31 mouse cellular contexts compared by ENCODE assay signal in genomic region chr2:102341429-102341828, GRCm38 (mm10).
A peak's percentile ranks its signal among the peaks of the same experiment; 100 is the strongest.
DNase-seq lines count a peak whose midpoint lies in the region; ATAC-seq and TF ChIP-seq lines count a peak whose summit lies in the region.
"Had no signal": no experiment of that assay in that cellular context is flagged by ENCODE, and none has a peak within 500 bp of the region (broad histone marks: within the 10 kb centered on the region; RNA-seq: fewer than 3 reads in every experiment).

No protein-coding gene starts in this region.

- no peak overlapping the region for H3K27ac ChIP-seq in MEL (ENCODE audit: control insufficient read depth, low read depth, low read length)
- peak overlapping the region; percentile 69; the same call in 1 of the 2 replicates for H3K27ac ChIP-seq in olfactory bulb, adult 2 months (ENCODE audit: insufficient read depth, low read depth, low read length)
- no peak overlapping the region for H3K27ac ChIP-seq in forebrain, embryonic 12.5 days
- H3K27ac ChIP-seq: embryonic facial prominence, embryonic 10.5 days; embryonic facial prominence, embryonic 13.5 days; forebrain, embryonic 13.5 days; heart, adult 2 months; heart, embryonic 10.5 days; heart, embryonic 13.5 days; hindbrain, embryonic 14.5 days; hindbrain, postnatal 0 days had no signal

- no peak for TF ChIP-seq POLR2A in MEL (IDR thresholded peaks at IDR 0.05; ENCODE audit: control insufficient read depth in 1 of 2, insufficient read depth in 1 of 2, low read depth in 1 of 2, low read length in 2 of 2, poor library complexity in 1 of 2)
- TF ChIP-seq POLR2A in olfactory bulb, adult 2 months (IDR thresholded peaks at IDR 0.05; ENCODE audit: insufficient read depth, low read depth, low read length) = no peak

- no peak for TF ChIP-seq RAD21 in MEL (IDR thresholded peaks at IDR 0.05; ENCODE audit: low read depth, low read length)

- 60% methylated on average over 2 of the region's 2 CpGs for WGBS in olfactory bulb, adult 2 months
- 79% methylated on average over 2 of the region's 2 CpGs for WGBS in forebrain, embryonic 12.5 days

- TF ChIP-seq CTCF in MEL (IDR thresholded peaks at IDR 0.05 in 2 of 3, conservative IDR thresholded peaks at IDR 0.05 in 1 of 3; ENCODE audit: control insufficient read depth in 1 of 3, insufficient read depth in 1 of 3, low read depth in 2 of 3, low read length in 3 of 3, poor library complexity in 1 of 3, severe bottlenecking in 1 of 3) = no peak
- no peak for TF ChIP-seq CTCF in olfactory bulb, adult 2 months (IDR thresholded peaks at IDR 0.05; ENCODE audit: insufficient read depth, low read depth, low read length)

- H3K36me3 ChIP-seq in MEL (ENCODE audit: control insufficient read depth in 1 of 2, insufficient read depth in 2 of 2, low read length in 2 of 2) = peaks cover 5 to 21% of the 10 kb centered on the region in 2 experiments
- peaks cover 10% of the 10 kb centered on the region; the same call in 1 of the 2 replicates for H3K36me3 ChIP-seq in forebrain, embryonic 12.5 days (replicated peaks)

- DNase-seq in spleen, adult 12 weeks (ENCODE audit: low spot score) = peak; percentile 9
- no peak for DNase-seq in spleen, postnatal 14 days (ENCODE audit: low spot score in 2 of 2)
- DNase-seq in A20 (ENCODE audit: low read depth, low spot score) (peak; percentile 72), MEL (ENCODE audit: low read depth, low spot score) (peak; percentile 32)
- no peak for DNase-seq in embryo, embryonic 10 days (ENCODE audit: low spot score)
- no peak for DNase-seq in kidney, postnatal 10 days
- DNase-seq: adrenal gland, postnatal 10 days; adrenal gland, postnatal 36 days; cerebellum, adult 11 months; cerebellum, adult 2 months; cerebellum, adult 9-11 months; cerebellum, postnatal 25 days; embryo, embryonic 11 days; gastrocnemius, postnatal 10 days; gastrocnemius, postnatal 36 days; heart, adult 2 months; heart, postnatal 14 days; heart, postnatal 4 days had no signal

- H3K9me3 ChIP-seq in MEL (replicated peaks; ENCODE audit: insufficient read depth, low read length) = no peaks in the 10 kb centered on the region
- no peaks in the 10 kb centered on the region for H3K9me3 ChIP-seq in forebrain, embryonic 12.5 days
- H3K9me3 ChIP-seq: embryonic facial prominence, embryonic 10.5 days; embryonic facial prominence, embryonic 13.5 days; forebrain, embryonic 13.5 days; heart, embryonic 10.5 days; heart, embryonic 13.5 days had no signal

- peaks cover 2% of the 10 kb centered on the region; the same call in 1 of the 2 replicates for H3K79me2 ChIP-seq in MEL (ENCODE audit: control insufficient read depth, insufficient read depth, low read length, poor library complexity)

- no peak overlapping the region for H3K4me3 ChIP-seq in MEL (ENCODE audit: control insufficient read depth in 1 of 2, insufficient read depth in 1 of 2, low read depth in 2 of 2, low read length in 2 of 2)
- H3K4me3 ChIP-seq in olfactory bulb, adult 2 months (ENCODE audit: insufficient read depth, low read depth, low read length) = no peak overlapping the region
- no peak overlapping the region for H3K4me3 ChIP-seq in forebrain, embryonic 12.5 days (replicated peaks)
- H3K4me3 ChIP-seq: embryonic facial prominence, embryonic 10.5 days; embryonic facial prominence, embryonic 13.5 days; erythroblast, embryonic 14.5 days; forebrain, embryonic 13.5 days; heart, adult 2 months; heart, embryonic 10.5 days; heart, embryonic 13.5 days had no signal

- H3K27me3 ChIP-seq in MEL (ENCODE audit: control insufficient read depth in 1 of 2, insufficient read depth in 2 of 2, low read length in 2 of 2) = no peaks in the 10 kb centered on the region
- no peaks in the 10 kb centered on the region for H3K27me3 ChIP-seq in forebrain, embryonic 12.5 days
- H3K27me3 ChIP-seq: embryonic facial prominence, embryonic 13.5 days; forebrain, embryonic 13.5 days; heart, embryonic 13.5 days; Patski had no signal

- H3K4me2 ChIP-seq in forebrain, embryonic 12.5 days = no peak overlapping the region
- H3K4me2 ChIP-seq: embryonic facial prominence, embryonic 13.5 days; forebrain, embryonic 13.5 days; heart, embryonic 13.5 days; hindbrain, embryonic 14.5 days had no signal

- H3K9ac ChIP-seq in MEL (ENCODE audit: control insufficient read depth, low read depth, low read length, poor library complexity, severe bottlenecking) = no peak overlapping the region
- no peak overlapping the region for H3K9ac ChIP-seq in forebrain, embryonic 12.5 days
- H3K9ac ChIP-seq: embryonic facial prominence, embryonic 13.5 days; forebrain, embryonic 13.5 days; heart, embryonic 13.5 days; hindbrain, embryonic 14.5 days had no signal

- no peaks in the 10 kb centered on the region; a peak in 1 of 4 replicates for H3K4me1 ChIP-seq in MEL (ENCODE audit: control insufficient read depth in 1 of 2, insufficient read depth in 2 of 2, low read length in 2 of 2)
- 0 out of 2 replicates have a peak, but pooled peaks cover 2% of the 10 kb centered on the region for H3K4me1 ChIP-seq in olfactory bulb, adult 2 months (ENCODE audit: control insufficient read depth, insufficient read depth, low read length)
- peaks cover 13% of the 10 kb centered on the region for H3K4me1 ChIP-seq in forebrain, embryonic 12.5 days
- H3K4me1 ChIP-seq: embryonic facial prominence, embryonic 13.5 days; heart, embryonic 10.5 days; heart, embryonic 13.5 days had no signal

- ATAC-seq in forebrain, embryonic 12.5 days (ENCODE audit: low FRiP score) = no peak
- ATAC-seq: CD4-positive, CD25-positive, alpha-beta regulatory T cell, adult 4 months; forebrain, embryonic 13.5 days; forebrain, embryonic 16.5 days; hindbrain, postnatal 0 days; Patski had no signal

- no peak for TF ChIP-seq EP300 in MEL (IDR thresholded peaks at IDR 0.05; ENCODE audit: low read depth in 1 of 2, low read length in 2 of 2)

TF ChIP-seq in MEL, 35 proteins besides CTCF, POLR2A, EP300 and RAD21:
- TF ChIP-seq MYC (IDR thresholded peaks at IDR 0.05; ENCODE audit: low read depth, low read length) (no peak), CHD1 (IDR thresholded peaks at IDR 0.05; ENCODE audit: low read depth, low read length) (no peak), MAX (IDR thresholded peaks at IDR 0.05; ENCODE audit: low read length) (no peak), MYB (IDR thresholded peaks at IDR 0.05; ENCODE audit: low read depth, low read length) (no peak), GABPA (IDR thresholded peaks at IDR 0.05; ENCODE audit: low read depth, low read length) (no peak), TCF12 (IDR thresholded peaks at IDR 0.05; ENCODE audit: low read depth, low read length) (no peak), HCFC1 (IDR thresholded peaks at IDR 0.05; ENCODE audit: low read depth, low read length) (no peak), POLR2AphosphoS2 (IDR thresholded peaks at IDR 0.05; ENCODE audit: low read length) (no peak), USF2 (IDR thresholded peaks at IDR 0.05; ENCODE audit: borderline replicate concordance in 1 of 2, insufficient read depth in 1 of 2, low read depth in 1 of 2, low read length in 2 of 2) (no peak), TBP (IDR thresholded peaks at IDR 0.05; ENCODE audit: low read depth, low read length) (no peak), NELFE (IDR thresholded peaks at IDR 0.05; ENCODE audit: low read depth, low read length) (no peak), CHD2 (IDR thresholded peaks at IDR 0.05; ENCODE audit: low read length) (no peak), SIN3A (IDR thresholded peaks at IDR 0.05; ENCODE audit: low read length) (no peak), MAZ (IDR thresholded peaks at IDR 0.05; ENCODE audit: low read depth, low read length) (no peak), RCOR1 (IDR thresholded peaks at IDR 0.05; ENCODE audit: low read depth, low read length) (no peak)

Comparison
In these comparisons a context has a peak if more than half of its experiments do, and no peak if none do; other contexts are left out.
1. DNase-seq: peak in spleen, adult 12 weeks (single experiment), A20 (single experiment) and MEL (single experiment); none in spleen, postnatal 14 days (0 of 2), embryo, embryonic 10 days (single experiment) and kidney, postnatal 10 days (single experiment).